Mouse (Mus musculus) embryonic facial prominence, embryonic 11.5 days (tissue): ENCODE data around the gene Zscan10. TPM values are rescaled to one million over a fixed set of nuclear protein-coding genes. Genes with fewer than 3 reads are reported as not detected.
A peak's percentile ranks its signal among the peaks of the same experiment; 100 is the strongest.

Experiments used
- ATAC-seq: fragments of 200-750 bp; cut with Nextera tagmentation; replicated peaks from 2 replicates; pipeline ENCODE4 v1.8.0; 2017; ENCODE audit warnings: low read depth; ENCODE audit not compliant: insufficient number of reproducible peaks, low FRiP score, low TSS enrichment
- DNase-seq: peaks from one replicate; pipeline ENCODE4 v3.0.0-alpha.2; 2015; ENCODE audit warnings: low spot score
- H3K27ac ChIP-seq: fragments of 300-500 bp; sonication (generic); replicated peaks from 2 replicates; pipeline ENCODE4 v1.5.1; 2014; ENCODE audit warnings: mild to moderate bottlenecking, low read depth, low read length, control low read depth
- H3K27me3 ChIP-seq: fragments of 300-500 bp; sonication (generic); 2 replicates; pipeline ENCODE4 v1.6.1; 2014; ENCODE audit warnings: mild to moderate bottlenecking, low read length, moderate library complexity, mixed read lengths; ENCODE audit not compliant: control insufficient read depth, insufficient read depth
- H3K36me3 ChIP-seq: fragments of 300-500 bp; sonication (generic); replicated peaks from 2 replicates; pipeline ENCODE4 v1.6.1; 2014; ENCODE audit warnings: low read depth, mild to moderate bottlenecking, low read length, moderate library complexity, mixed read lengths; ENCODE audit not compliant: control insufficient read depth, insufficient read depth
- H3K4me1 ChIP-seq: fragments of 300-500 bp; sonication (generic); 2 replicates; pipeline ENCODE4 v1.6.1; 2014; ENCODE audit warnings: low read length, mixed read lengths; ENCODE audit not compliant: control insufficient read depth, insufficient read depth
- H3K4me2 ChIP-seq: fragments of 300-500 bp; sonication (generic); 2 replicates; pipeline ENCODE4 v1.6.1; 2014; ENCODE audit warnings: low read depth, mild to moderate bottlenecking, control low read depth, low read length, moderate library complexity
- H3K4me3 ChIP-seq: fragments of 300-500 bp; sonication (generic); 2 replicates; pipeline ENCODE4 v1.5.1; 2014; ENCODE audit warnings: low read depth, low read length, control low read depth
- H3K9ac ChIP-seq: fragments of 300-500 bp; sonication (generic); replicated peaks from 2 replicates; pipeline ENCODE4 v1.6.1; 2014; ENCODE audit warnings: mild to moderate bottlenecking, control low read depth, low read length
- H3K9me3 ChIP-seq: fragments of 300-500 bp; sonication (generic); replicated peaks from 2 replicates; pipeline ENCODE4 v1.6.1; 2016; ENCODE audit warnings: mild to moderate bottlenecking, low read length, inconsistent platforms, mixed read lengths; ENCODE audit not compliant: control insufficient read depth
- WGBS: fragments of 180-500 bp; shearing (Covaris S2); extraction: QIAGEN DNeasy Blood & Tissue Kit; methylation state at CpG from one replicate; pipeline ENCODE4 v1.1.7; 2014; 5-methylcytosine and 5-hydroxymethylcytosine counted together
- polyA plus RNA-seq: library from polyadenylated mRNA; unstranded; fragments of >200 nt; fragmentation: Nextera tagmentation; extraction: Ambion mirVana; gene quantifications from 2 replicates; pipeline ENCODE4 v1.2.1, GENCODE M21; 2014

Zscan10 gene
- polyA plus RNA-seq, 1 experiment from 2014 or later = 0.28 TPM

DNA sequence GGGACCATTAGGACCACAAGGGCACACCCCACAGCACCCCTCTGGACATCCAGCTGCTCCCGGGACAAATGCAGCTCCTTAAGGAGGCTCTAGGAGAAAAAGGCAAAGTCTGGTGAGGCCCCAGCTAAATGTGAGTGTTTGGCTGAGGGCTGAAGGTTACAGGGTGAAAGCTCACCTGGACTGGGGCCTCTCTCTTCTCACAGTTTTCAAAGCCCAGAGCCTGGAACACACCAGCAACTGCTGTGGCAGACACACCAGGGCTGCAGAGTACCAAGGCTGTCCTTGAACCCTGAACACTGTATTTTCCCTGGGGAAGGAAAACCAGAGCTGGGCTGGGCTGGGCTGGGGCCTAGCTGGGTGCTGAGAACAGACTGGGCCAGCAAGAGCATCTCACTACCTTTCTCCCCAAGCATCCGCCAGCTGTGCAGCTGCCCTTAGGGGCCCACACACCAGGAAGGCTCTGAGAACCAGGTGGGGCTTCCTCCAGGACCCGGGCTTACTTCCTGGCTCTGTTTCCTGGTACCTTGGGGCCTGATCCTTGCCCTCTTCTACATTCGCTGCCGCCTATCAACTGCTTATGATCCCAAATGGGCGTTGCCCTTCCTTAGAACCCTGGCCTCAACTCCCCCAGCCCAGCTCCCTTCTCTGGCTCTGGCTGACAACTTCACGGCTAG lies 45.3 kb upstream of the Zscan10 start:
- Histone ChIP-seq H3K4me2 (no peak overlapping the region), H3K9ac (no peak overlapping the region), H3K27ac (no peak overlapping the region), H3K4me3 (no peak overlapping the region), H3K4me1 (no peaks in the 10 kb centered on the region), H3K9me3 (no peaks in the 10 kb centered on the region), H3K27me3 (no peaks in the 10 kb centered on the region), H3K36me3 (peaks cover 7% of the 10 kb centered on the region)
- 72% methylated on average over 7 of the region's 7 CpGs for WGBS
- DNase-seq = no peak
- no peak for ATAC-seq

DNA sequence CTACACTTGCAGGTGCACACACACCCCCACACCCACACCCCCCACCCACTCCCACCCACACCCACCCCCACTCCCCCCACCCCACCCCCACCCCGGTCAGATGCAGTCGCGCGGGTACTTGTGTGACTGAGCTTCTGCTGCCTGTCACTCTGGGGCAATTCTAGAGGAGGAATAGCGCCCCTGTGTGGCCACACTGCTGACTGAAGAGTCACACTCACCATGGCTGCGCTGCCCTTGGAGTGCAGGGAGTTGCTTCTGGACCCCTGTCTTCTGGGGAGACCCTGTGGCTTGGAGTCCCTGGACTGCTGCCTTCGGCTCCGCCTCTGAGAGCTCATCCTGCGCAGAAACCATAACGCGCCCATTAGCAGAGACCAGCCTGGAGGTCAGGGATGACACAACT lies 40.9 kb upstream of the Zscan10 start:
- Histone ChIP-seq H3K4me2 (no peak overlapping the region), H3K4me1 (no peaks in the 10 kb centered on the region), H3K9ac (no peak overlapping the region), H3K36me3 (peaks cover 7% of the 10 kb centered on the region), H3K27ac (no peak overlapping the region), H3K4me3 (no peak overlapping the region), H3K9me3 (no peaks in the 10 kb centered on the region), H3K27me3 (no peaks in the 10 kb centered on the region)
- DNase-seq = peak; percentile 59
- ATAC-seq = no peak
- 53% methylated on average over 11 of the region's 11 CpGs for whole genome bisulfite sequencing

GRCm38 (mm10) chr17:23563595-23564367 lies 36.9 kb upstream of the Zscan10 start, which contains the start of gene Zfp213:
TSS of gene Zfp213 (minus strand) at chr17:23564238.
- no peaks in the 10 kb centered on the region for H3K9me3 ChIP-seq
- H3K4me1 ChIP-seq = no peaks in the 10 kb centered on the region
- ATAC-seq (peak; percentile 95), DNase-seq (peak; percentile 97)
- peak within 1 kb of the TSS; percentile 87 for H3K9ac ChIP-seq
- no peaks in the 10 kb centered on the region for H3K27me3 ChIP-seq
- H3K27ac ChIP-seq = peak within 1 kb of the TSS; percentile 92
- peak within 1 kb of the TSS; percentile 65 for H3K4me2 ChIP-seq
- 2% methylated on average over 59 of the region's 59 CpGs for WGBS
- H3K4me3 ChIP-seq = peak within 1 kb of the TSS; percentile 69
- no peaks in the 10 kb centered on the region; the same call in 1 of the 2 replicates for H3K36me3 ChIP-seq

DNA sequence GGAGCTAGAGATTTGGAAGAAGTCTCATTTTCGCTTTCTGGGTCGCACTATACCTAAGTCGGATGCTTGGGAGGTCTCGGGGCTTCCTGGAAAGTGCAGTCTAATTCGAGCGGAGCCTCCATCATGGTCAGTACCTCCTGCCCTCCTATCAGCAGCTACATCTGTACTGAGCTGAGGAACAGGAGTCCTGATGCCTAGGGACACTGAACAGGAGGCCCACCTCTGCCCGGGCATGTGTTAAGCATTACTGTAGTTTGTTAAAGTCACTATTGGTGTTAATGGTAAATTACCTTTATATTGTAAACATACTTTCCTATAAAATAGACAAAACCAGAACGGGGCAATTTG lies 36.3 kb upstream of the Zscan10 start:
- H3K9ac ChIP-seq = peak overlapping the region; percentile 87
- peak overlapping the region; percentile 92 for H3K27ac ChIP-seq
- ATAC-seq (peak; percentile 78), DNase-seq (no peak)
- no peaks in the 10 kb centered on the region; the same call in 1 of the 2 replicates for H3K36me3 ChIP-seq
- H3K4me3 ChIP-seq = peak overlapping the region; percentile 69
- H3K4me1 ChIP-seq = no peaks in the 10 kb centered on the region
- WGBS = 2% methylated on average over 8 of the region's 8 CpGs
- H3K27me3 ChIP-seq = no peaks in the 10 kb centered on the region
- H3K9me3 ChIP-seq = no peaks in the 10 kb centered on the region
- peak overlapping the region; percentile 65 for H3K4me2 ChIP-seq

DNA sequence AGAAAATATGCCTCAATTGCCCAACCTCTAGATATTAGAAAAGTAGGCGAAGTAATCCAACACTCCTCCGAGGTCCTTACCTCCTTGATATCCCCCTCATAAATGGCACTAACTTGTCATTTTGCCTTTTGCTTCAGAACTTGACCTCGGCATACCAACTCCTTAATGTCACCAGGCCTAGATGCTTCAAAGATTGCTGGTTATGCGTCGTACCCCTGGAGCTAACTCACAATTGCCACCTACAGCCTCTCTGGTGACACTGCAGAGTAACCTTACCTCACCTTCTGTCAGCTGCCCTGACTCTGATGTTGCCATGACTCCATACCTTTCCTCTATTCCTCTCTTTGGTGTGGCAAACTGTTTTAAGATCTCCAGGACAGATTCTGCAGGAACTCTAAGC lies 33.9 kb upstream of the Zscan10 start:
- ATAC-seq (no peak), DNase-seq (no peak)
- H3K36me3 ChIP-seq = no peaks in the 10 kb centered on the region
- H3K4me2 ChIP-seq = no peak overlapping the region
- no peak overlapping the region for H3K9ac ChIP-seq
- no peaks in the 10 kb centered on the region for H3K4me1 ChIP-seq
- H3K27ac ChIP-seq = no peak overlapping the region
- 50% methylated on average over 5 of the region's 5 CpGs for WGBS
- H3K27me3 ChIP-seq = no peaks in the 10 kb centered on the region
- H3K4me3 ChIP-seq = no peak overlapping the region
- no peaks in the 10 kb centered on the region for H3K9me3 ChIP-seq

- Histone ChIP-seq H3K36me3 (no peaks in the 10 kb centered on the region), H3K9me3 (no peaks in the 10 kb centered on the region), H3K27me3 (no peaks in the 10 kb centered on the region), H3K27ac (no peak overlapping the region), H3K4me2 (no peak overlapping the region), H3K4me1 (no peaks in the 10 kb centered on the region), H3K9ac (no peak overlapping the region), H3K4me3 (no peak overlapping the region)
- ATAC-seq (no peak), DNase-seq (no peak)
- 42% methylated on average over 5 of the region's 5 CpGs for WGBS
Observed at GRCm38 (mm10) chr17:23568370-23568769, 32.3 kb upstream of the Zscan10 start.

DNA sequence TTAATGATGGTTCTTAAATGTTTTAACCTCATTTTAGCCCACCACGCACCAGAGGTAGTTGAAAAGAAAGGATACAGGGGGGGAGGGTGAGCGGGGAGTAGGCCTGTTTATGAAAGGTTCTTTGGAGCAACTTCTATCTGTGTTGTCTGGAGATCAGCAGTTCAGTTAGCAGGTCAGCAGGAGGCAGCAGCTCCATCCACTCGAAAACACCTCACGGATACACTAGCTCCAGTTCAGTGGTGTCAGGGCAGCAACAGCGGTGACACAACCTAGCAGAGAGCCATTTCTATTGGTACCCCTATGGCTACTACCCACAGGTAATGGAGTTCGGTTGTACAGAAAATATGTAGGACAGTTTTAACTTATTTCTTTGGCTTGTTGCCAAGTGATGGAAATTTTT lies 30.6 kb upstream of the Zscan10 start:
- Histone ChIP-seq H3K9ac (no peak overlapping the region), H3K36me3 (peaks cover 3% of the 10 kb centered on the region), H3K27ac (no peak overlapping the region), H3K9me3 (no peaks in the 10 kb centered on the region), H3K4me2 (no peak overlapping the region), H3K27me3 (no peaks in the 10 kb centered on the region), H3K4me1 (no peaks in the 10 kb centered on the region), H3K4me3 (no peak overlapping the region)
- WGBS = 42% methylated on average over 6 of the region's 6 CpGs
- no peak for DNase-seq
- ATAC-seq = no peak

- peaks cover 9% of the 10 kb centered on the region for H3K36me3 ChIP-seq
- no peak overlapping the region for H3K27ac ChIP-seq
- no peaks in the 10 kb centered on the region for H3K27me3 ChIP-seq
- H3K9me3 ChIP-seq = no peaks in the 10 kb centered on the region
- no peak overlapping the region for H3K9ac ChIP-seq
- H3K4me2 ChIP-seq = no peak overlapping the region
- ATAC-seq = no peak
- WGBS = 24% methylated on average over 5 of the region's 5 CpGs
- DNase-seq = peak; percentile 17
- H3K4me1 ChIP-seq = no peaks in the 10 kb centered on the region
- no peak overlapping the region for H3K4me3 ChIP-seq
Observed at GRCm38 (mm10) chr17:23571084-23571483, 29.6 kb upstream of the Zscan10 start.
